Mouse (Mus musculus): Measurements from ENCODE around the gene Acta2.

Gene Acta2

GRCm38 (mm10) chr19:34216956-34217355, 38.4 kb downstream of the Acta2 start:
- WGBS, result 47% methylated on average over 5 of the region's 5 CpGs

GRCm38 (mm10) chr19:34214136-34214535, 41.3 kb downstream of the Acta2 start:
- WGBS, result 61% methylated on average over 4 of the region's 4 CpGs

GRCm38 (mm10) chr19:34212489-34213250, 42.7 kb downstream of the Acta2 start:
- 78% methylated on average over 12 of the region's 12 CpGs for WGBS

GRCm38 (mm10) chr19:34210841-34211240, 44.5 kb downstream of the Acta2 start:
- WGBS, result 62% methylated on average over 2 of the region's 2 CpGs

- 91% methylated on average over 8 of the region's 8 CpGs for WGBS
These were observed 45.3 kb downstream of the Acta2 start for GRCm38 (mm10) chr19:34209930-34210581.

GRCm38 (mm10) chr19:34209031-34209430, 46.4 kb downstream of the Acta2 start:
- 83% methylated on average over 3 of the region's 3 CpGs for whole genome bisulfite sequencing

- WGBS, result 54% methylated on average over 8 of the region's 8 CpGs
These were observed 48.5 kb downstream of the Acta2 start for GRCm38 (mm10) chr19:34206760-34207440.

GRCm38 (mm10) chr19:34206128-34206527, 49.3 kb downstream of the Acta2 start:
- 78% methylated on average over 4 of the region's 4 CpGs for WGBS

- 82% methylated on average over 2 of the region's 2 CpGs for WGBS
These were observed 52.7 kb downstream of the Acta2 start for GRCm38 (mm10) chr19:34202668-34203067.

GRCm38 (mm10) chr19:34199488-34199887, 55.9 kb downstream of the Acta2 start:
- WGBS, result 79% methylated on average over 2 of the region's 2 CpGs

GRCm38 (mm10) chr19:34198901-34199300, 56.5 kb downstream of the Acta2 start:
- WGBS, result 85% methylated on average over 4 of the region's 4 CpGs

- 100% methylated on average over 1 of the region's 1 CpGs for WGBS
These were observed 57.3 kb downstream of the Acta2 start for GRCm38 (mm10) chr19:34198066-34198465.

- 61% methylated on average over 2 of the region's 2 CpGs for WGBS
These were observed 60.4 kb downstream of the Acta2 start for GRCm38 (mm10) chr19:34195031-34195430.

- WGBS, result 66% methylated on average over 6 of the region's 6 CpGs
These were observed 61.2 kb downstream of the Acta2 start for GRCm38 (mm10) chr19:34194132-34194745.

GRCm38 (mm10) chr19:34193683-34194082, 61.7 kb downstream of the Acta2 start:
- WGBS, result 52% methylated on average over 9 of the region's 9 CpGs

- WGBS, result 1% methylated on average over 9 of the region's 9 CpGs
These were observed 62.2 kb downstream of the Acta2 start for GRCm38 (mm10) chr19:34193149-34193548.

GRCm38 (mm10) chr19:34192008-34192963, 63.1 kb downstream of the Acta2 start, which contains the start of gene Stambpl1:
Stambpl1 (plus strand) TSS chr19:34192229.
- WGBS, result under 1% methylated on average over 62 of the region's 62 CpGs

- 28% methylated on average over 10 of the region's 10 CpGs for WGBS
These were observed 63.8 kb downstream of the Acta2 start for GRCm38 (mm10) chr19:34191645-34192007.
